In the genomic region with DNA sequence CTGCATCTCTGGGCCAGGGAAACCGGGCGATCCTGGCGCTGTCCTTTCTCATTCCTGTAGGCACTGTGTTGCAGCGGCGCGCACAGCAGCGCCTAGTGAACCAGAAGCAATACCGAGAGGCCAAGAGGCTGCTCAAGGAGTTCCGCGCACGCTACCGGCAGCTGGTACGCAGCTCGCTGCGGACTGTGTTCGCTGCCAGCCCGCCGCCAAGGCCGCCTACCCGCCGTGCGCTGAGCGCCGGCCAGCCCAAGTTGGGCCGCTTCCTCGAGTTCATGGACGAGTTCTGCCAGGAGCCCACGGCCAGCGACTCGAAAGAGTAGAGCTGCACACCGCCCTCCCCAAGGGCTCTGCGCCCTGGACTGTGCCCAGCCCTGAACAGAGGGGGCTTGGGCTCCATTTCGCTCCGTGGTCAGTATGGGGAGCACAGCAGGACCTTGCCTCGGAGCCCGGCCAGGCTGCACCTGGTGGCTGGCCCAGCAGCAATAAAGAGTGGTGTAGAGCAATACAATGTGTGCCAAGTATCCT, we compare ENCODE assay signal across 8 mouse cellular contexts. TPM values are rescaled to one million over a fixed set of nuclear protein-coding genes. Genes with fewer than 3 reads are reported as not detected.
A peak's percentile ranks its signal among the peaks of the same experiment; 100 is the strongest.
DNase-seq lines count a peak whose midpoint lies in the region; ATAC-seq lines count a peak whose summit lies in the region.

No protein-coding gene starts in this region.

- no peaks in the 10 kb centered on the region for H3K9me3 ChIP-seq in intestine, embryonic 15.5 days
- no peaks in the 10 kb centered on the region for H3K9me3 ChIP-seq in limb, embryonic 10.5 days (replicated peaks)
- H3K9me3 ChIP-seq in midbrain, embryonic 12.5 days = no peaks in the 10 kb centered on the region
- H3K9me3 ChIP-seq in stomach, embryonic 16.5 days (replicated peaks; ENCODE audit: control insufficient read depth, low read length) = no peaks in the 10 kb centered on the region

- peak overlapping the region; percentile 32 for H3K4me3 ChIP-seq in intestine, embryonic 15.5 days (replicated peaks)
- H3K4me3 ChIP-seq in limb, embryonic 10.5 days = peak overlapping the region; percentile 50
- H3K4me3 ChIP-seq in midbrain, embryonic 12.5 days = peak overlapping the region; percentile 37
- peak overlapping the region; percentile 44 for H3K4me3 ChIP-seq in stomach, embryonic 16.5 days (replicated peaks; ENCODE audit: low read length)

- peaks cover 7% of the 10 kb centered on the region; the same call in 1 of the 2 replicates for H3K27me3 ChIP-seq in intestine, embryonic 15.5 days (replicated peaks)
- H3K27me3 ChIP-seq in limb, embryonic 10.5 days (ENCODE audit: low read depth, poor library complexity, severe bottlenecking) = peaks cover 42% of the 10 kb centered on the region
- peaks cover 43% of the 10 kb centered on the region for H3K27me3 ChIP-seq in midbrain, embryonic 12.5 days
- 0 out of 2 replicates have a peak, but pooled peaks cover 3% of the 10 kb centered on the region for H3K27me3 ChIP-seq in stomach, embryonic 16.5 days (ENCODE audit: control insufficient read depth, insufficient read depth, low read length)

- H3K36me3 ChIP-seq in intestine, embryonic 15.5 days = no peaks in the 10 kb centered on the region
- H3K36me3 ChIP-seq in limb, embryonic 10.5 days = peaks cover 5% of the 10 kb centered on the region
- peaks cover 12% of the 10 kb centered on the region for H3K36me3 ChIP-seq in midbrain, embryonic 12.5 days
- no peaks in the 10 kb centered on the region for H3K36me3 ChIP-seq in stomach, embryonic 16.5 days (ENCODE audit: control insufficient read depth, insufficient read depth, low read length)

- H3K27ac ChIP-seq in intestine, embryonic 15.5 days = no peak overlapping the region
- H3K27ac ChIP-seq in limb, embryonic 10.5 days = no peak overlapping the region
- H3K27ac ChIP-seq in midbrain, embryonic 12.5 days (replicated peaks) = 0 out of 2 replicates have a peak overlapping the region, but pooled peaks have one; percentile 3
- no peak overlapping the region for H3K27ac ChIP-seq in stomach, embryonic 16.5 days (ENCODE audit: low read length)

- peak overlapping the region; percentile 8 for H3K9ac ChIP-seq in intestine, embryonic 15.5 days
- peak overlapping the region; percentile 43; the same call in 1 of the 2 replicates for H3K9ac ChIP-seq in midbrain, embryonic 12.5 days (replicated peaks)
- peak overlapping the region; percentile 64 for H3K9ac ChIP-seq in stomach, embryonic 16.5 days (ENCODE audit: low read length)

- 1% methylated on average over 36 of the region's 36 CpGs for WGBS in intestine, embryonic 15.5 days
- 2% methylated on average over 36 of the region's 36 CpGs for WGBS in limb, embryonic 10.5 days
- WGBS in midbrain, embryonic 12.5 days = under 1% methylated on average over 36 of the region's 36 CpGs
- 1% methylated on average over 36 of the region's 36 CpGs for WGBS in stomach, embryonic 16.5 days

- ATAC-seq in intestine, embryonic 15.5 days = peak; percentile 63
- ATAC-seq in midbrain, embryonic 12.5 days (ENCODE audit: low FRiP score, low read depth) = peak; percentile 69
- ATAC-seq in stomach, embryonic 16.5 days (ENCODE audit: insufficient read depth, low FRiP score) = peak; percentile 36; the same call in 1 of the 2 replicates

- peak; percentile 69 to 89 for DNase-seq in adrenal gland, adult (ENCODE audit: inconsistent age in 2 of 2, low spot score in 1 of 2)
- DNase-seq in adrenal gland, postnatal 4 days (ENCODE audit: low spot score in 2 of 2) = no peak
- peak; percentile 59 for DNase-seq in cerebellum, adult 9-11 months
- peak; percentile 60 to 62 for DNase-seq in frontal cortex, postnatal 36 days (ENCODE audit: low spot score in 2 of 2)
- peak; percentile 47 for DNase-seq in limb, embryonic 10.5 days (ENCODE audit: low spot score)

- peak overlapping the region; percentile 90 for H3K4me2 ChIP-seq in intestine, embryonic 15.5 days (replicated peaks)
- H3K4me2 ChIP-seq in midbrain, embryonic 12.5 days (replicated peaks) = peak overlapping the region; percentile 72
- H3K4me2 ChIP-seq in stomach, embryonic 16.5 days (ENCODE audit: low read depth, low read length) = peak overlapping the region; percentile 77

- H3K4me1 ChIP-seq in intestine, embryonic 15.5 days (replicated peaks) = peaks cover 15% of the 10 kb centered on the region
- peaks cover 17% of the 10 kb centered on the region for H3K4me1 ChIP-seq in limb, embryonic 10.5 days
- H3K4me1 ChIP-seq in midbrain, embryonic 12.5 days = peaks cover 15% of the 10 kb centered on the region
- peaks cover 13% of the 10 kb centered on the region for H3K4me1 ChIP-seq in stomach, embryonic 16.5 days (ENCODE audit: control insufficient read depth, insufficient read depth, low read length)

RNA-seq across cellular contexts. Expression of a gene that starts 54.1 kb away (rescaled TPM):
- 100 to 1,000 TPM; 173 to 175 TPM for total RNA-seq in adrenal gland, postnatal 4 days (2021)
- polyA plus RNA-seq in intestine, embryonic 15.5 days (2015; fragmentation: Nextera tagmentation; extraction: Ambion mirVana) = 387 and 427 TPM in 2 replicates
- 348 and 375 TPM in 2 replicates for polyA plus RNA-seq in limb, embryonic 10.5 days (2016; fragmentation: Nextera tagmentation; extraction: Ambion mirVana)
- polyA plus RNA-seq in midbrain, embryonic 12.5 days (2016; fragmentation: Nextera tagmentation; extraction: Ambion mirVana) = 326 and 333 TPM in 2 replicates
- polyA plus RNA-seq in stomach, embryonic 16.5 days (2015; fragmentation: Nextera tagmentation; extraction: Ambion mirVana) = 370 and 373 TPM in 2 replicates

RNA-seq across cellular contexts. Expression of a gene that starts 58.5 kb away (rescaled TPM):
- 1 to 10 TPM; 2.0 to 3.4 TPM for total RNA-seq in adrenal gland, postnatal 4 days (2021)
- polyA plus RNA-seq in intestine, embryonic 15.5 days (2015; fragmentation: Nextera tagmentation; extraction: Ambion mirVana) = 0.10 and 0.11 TPM in 2 replicates
- polyA plus RNA-seq in limb, embryonic 10.5 days (2016; fragmentation: Nextera tagmentation; extraction: Ambion mirVana) = 0.31 and 0.35 TPM in 2 replicates
- 0.55 and 0.82 TPM in 2 replicates for polyA plus RNA-seq in midbrain, embryonic 12.5 days (2016; fragmentation: Nextera tagmentation; extraction: Ambion mirVana)
- 0.22 and 0.31 TPM in 2 replicates for polyA plus RNA-seq in stomach, embryonic 16.5 days (2015; fragmentation: Nextera tagmentation; extraction: Ambion mirVana)

Comparison
In these comparisons a context has a peak if more than half of its experiments do, and no peak if none do; other contexts are left out.
1. DNase-seq: peak in adrenal gland, adult (2 of 2), cerebellum, adult 9-11 months (single experiment), frontal cortex, postnatal 36 days (2 of 2) and limb, embryonic 10.5 days (single experiment); none in adrenal gland, postnatal 4 days (0 of 2).
2. H3K9ac ChIP-seq: peak in every context shown above with its lines; median percentile 64 in stomach, embryonic 16.5 days; 43 in midbrain, embryonic 12.5 days; 8 in intestine, embryonic 15.5 days.
3. Peak in every context shown above with its lines, with median percentiles within 50 percentile points of each other: ATAC-seq, H3K4me2 ChIP-seq and H3K4me3 ChIP-seq.